Mouse (Mus musculus) neural tube, embryonic 15.5 days (tissue): ENCODE data around the gene Sar1b. TPM values are rescaled to one million over a fixed set of nuclear protein-coding genes. Genes with fewer than 3 reads are reported as not detected.

Experiments
- ATAC-seq: fragments of 200-750 bp; cut with Nextera tagmentation; 2 replicates; pipeline ENCODE4 v1.8.0; 2017; ENCODE audit warnings: mild to moderate bottlenecking, moderate TSS enrichment, moderate library complexity; ENCODE audit not compliant: low FRiP score
- H3K27ac ChIP-seq: fragments of 300-500 bp; sonication (generic); replicated peaks from 2 replicates; pipeline ENCODE4 v1.5.1; 2015; ENCODE audit warnings: mild to moderate bottlenecking, inconsistent platforms
- H3K27me3 ChIP-seq: fragments of 300-500 bp; sonication (generic); replicated peaks from 2 replicates; pipeline ENCODE4 v1.6.1; 2015; ENCODE audit warnings: inconsistent platforms
- H3K36me3 ChIP-seq: fragments of 300-500 bp; sonication (generic); 2 replicates; pipeline ENCODE4 v1.6.1; 2015; ENCODE audit warnings: inconsistent platforms
- H3K4me1 ChIP-seq: fragments of 300-500 bp; sonication (generic); 2 replicates; pipeline ENCODE4 v1.6.1; 2015; ENCODE audit warnings: inconsistent platforms
- H3K4me2 ChIP-seq: fragments of 300-500 bp; sonication (generic); 2 replicates; pipeline ENCODE4 v1.6.1; 2015; ENCODE audit warnings: inconsistent platforms, mild to moderate bottlenecking, moderate library complexity
- H3K4me3 ChIP-seq: fragments of 300-500 bp; sonication (generic); replicated peaks from 2 replicates; pipeline ENCODE4 v1.5.1; 2015; ENCODE audit warnings: mild to moderate bottlenecking, inconsistent platforms
- H3K9ac ChIP-seq: fragments of 300-500 bp; sonication (generic); replicated peaks from 2 replicates; pipeline ENCODE4 v1.6.1; 2015; ENCODE audit warnings: mild to moderate bottlenecking, inconsistent platforms
- H3K9me3 ChIP-seq: fragments of 300-500 bp; sonication (generic); replicated peaks from 2 replicates; pipeline ENCODE4 v1.6.1; 2016; ENCODE audit warnings: inconsistent platforms
- WGBS: fragments of 180-500 bp; shearing (Covaris S2); methylation state at CpG from one replicate; pipeline ENCODE4 v1.1.7; 2015; ENCODE audit warnings: mixed read lengths; 5-methylcytosine and 5-hydroxymethylcytosine counted together
- polyA plus RNA-seq: library from polyadenylated mRNA; unstranded; fragments of >200 nt; fragmentation: Nextera tagmentation; extraction: Ambion mirVana; gene quantifications from 2 replicates; pipeline ENCODE4 v1.2.1, GENCODE M21; 2015

The Sar1b gene
- polyA plus RNA-seq, 1 experiment from 2014 or later = 237 TPM

- Histone ChIP-seq H3K4me2 (no peak overlapping the region), H3K27me3 (no peaks in the 10 kb centered on the region), H3K4me1 (peaks cover 4% of the 10 kb centered on the region), H3K27ac (no peak overlapping the region), H3K36me3 (no peaks in the 10 kb centered on the region; the same call in 1 of the 2 replicates), H3K4me3 (no peak overlapping the region), H3K9ac (no peak overlapping the region), H3K9me3 (no peaks in the 10 kb centered on the region)
- no peak for ATAC-seq
- 94% methylated on average over 8 of the region's 8 CpGs for WGBS
These were observed 70.6 kb downstream of the Sar1b start for GRCm38 (mm10) chr11:51834067-51834411.

- Histone ChIP-seq H3K9me3 (no peaks in the 10 kb centered on the region), H3K36me3 (no peaks in the 10 kb centered on the region), H3K27ac (no peak overlapping the region), H3K4me1 (peaks cover 4% of the 10 kb centered on the region), H3K4me2 (no peak overlapping the region), H3K27me3 (no peaks in the 10 kb centered on the region), H3K4me3 (no peak overlapping the region), H3K9ac (no peak overlapping the region)
- no peak for ATAC-seq
- WGBS = 98% methylated on average over 12 of the region's 12 CpGs
These were observed 72.1 kb downstream of the Sar1b start for GRCm38 (mm10) chr11:51835598-51835997.

GRCm38 (mm10) chr11:51836506-51836905 is 73.0 kb downstream of the Sar1b start:
- Histone ChIP-seq H3K27me3 (no peaks in the 10 kb centered on the region), H3K4me2 (no peak overlapping the region), H3K4me3 (no peak overlapping the region), H3K9me3 (no peaks in the 10 kb centered on the region), H3K4me1 (peaks cover 4% of the 10 kb centered on the region), H3K27ac (no peak overlapping the region), H3K9ac (no peak overlapping the region), H3K36me3 (no peaks in the 10 kb centered on the region)
- WGBS = 93% methylated on average over 6 of the region's 6 CpGs
- ATAC-seq = no peak

GRCm38 (mm10) chr11:51837164-51838153 is 74.0 kb downstream of the Sar1b start:
- Histone ChIP-seq H3K27ac (no peak overlapping the region), H3K27me3 (no peaks in the 10 kb centered on the region), H3K36me3 (no peaks in the 10 kb centered on the region), H3K9ac (no peak overlapping the region), H3K4me2 (no peak overlapping the region), H3K9me3 (no peaks in the 10 kb centered on the region), H3K4me3 (no peak overlapping the region), H3K4me1 (peaks cover 3% of the 10 kb centered on the region)
- ATAC-seq = no peak
- WGBS = 79% methylated on average over 8 of the region's 8 CpGs

- no peak for ATAC-seq
- WGBS = 84% methylated on average over 2 of the region's 2 CpGs
These were observed 75.6 kb downstream of the Sar1b start for GRCm38 (mm10) chr11:51839106-51839505.

GRCm38 (mm10) chr11:51839973-51840372 is 76.5 kb downstream of the Sar1b start:
- Histone ChIP-seq H3K9ac (no peak overlapping the region), H3K27me3 (no peaks in the 10 kb centered on the region), H3K36me3 (no peaks in the 10 kb centered on the region), H3K27ac (no peak overlapping the region), H3K9me3 (no peaks in the 10 kb centered on the region), H3K4me3 (no peak overlapping the region), H3K4me1 (no peaks in the 10 kb centered on the region), H3K4me2 (no peak overlapping the region)
- 93% methylated on average over 11 of the region's 11 CpGs for WGBS
- no peak for ATAC-seq

More at GRCm38 (mm10) chr11:51839106-51839505, 75.6 kb downstream of the Sar1b start:
- H3K9ac ChIP-seq = no peak overlapping the region
- H3K27me3 ChIP-seq = no peaks in the 10 kb centered on the region
- no peaks in the 10 kb centered on the region for H3K36me3 ChIP-seq
- H3K27ac ChIP-seq = no peak overlapping the region
- H3K9me3 ChIP-seq = no peaks in the 10 kb centered on the region
- no peak overlapping the region for H3K4me2 ChIP-seq
- no peaks in the 10 kb centered on the region for H3K4me1 ChIP-seq
- H3K4me3 ChIP-seq = no peak overlapping the region

GRCm38 (mm10) chr11:51840657-51841056 is 77.2 kb downstream of the Sar1b start:
- ATAC-seq = no peak
- Histone ChIP-seq H3K4me3 (no peak overlapping the region), H3K4me2 (no peak overlapping the region), H3K4me1 (no peaks in the 10 kb centered on the region), H3K27me3 (no peaks in the 10 kb centered on the region), H3K9ac (no peak overlapping the region), H3K9me3 (no peaks in the 10 kb centered on the region), H3K27ac (no peak overlapping the region), H3K36me3 (no peaks in the 10 kb centered on the region)
- WGBS = 82% methylated on average over 9 of the region's 9 CpGs

- no peaks in the 10 kb centered on the region for H3K27me3 ChIP-seq
- no peak overlapping the region for H3K4me3 ChIP-seq
- no peaks in the 10 kb centered on the region for H3K36me3 ChIP-seq
- H3K4me2 ChIP-seq = no peak overlapping the region
- H3K9me3 ChIP-seq = no peaks in the 10 kb centered on the region
- H3K9ac ChIP-seq = no peak overlapping the region
- no peak overlapping the region for H3K27ac ChIP-seq
- H3K4me1 ChIP-seq = no peaks in the 10 kb centered on the region
- WGBS = 71% methylated on average over 9 of the region's 9 CpGs
- no peak for ATAC-seq
These were observed 77.7 kb downstream of the Sar1b start for GRCm38 (mm10) chr11:51841149-51841548.

Other genes with a start within 250 kb of the Sar1b start
- 8.1 and 10.9 TPM in 2 replicates for gene Phykpl, start 178.9 kb upstream of the Sar1b start, polyA plus RNA-seq
- gene Hnrnpab, start 156.8 kb upstream of the Sar1b start, polyA plus RNA-seq = 241 and 285 TPM in 2 replicates
- gene Nhp2, start 144.0 kb upstream of the Sar1b start, polyA plus RNA-seq = 96.3 and 117 TPM in 2 replicates
- gene Rmnd5b, start 127.8 kb upstream of the Sar1b start, polyA plus RNA-seq = 79.1 and 79.8 TPM in 2 replicates
- gene N4bp3, start 112.8 kb upstream of the Sar1b start, polyA plus RNA-seq = 30.0 and 31.9 TPM in 2 replicates
- 2.0 and 2.3 TPM in 2 replicates for gene D930048N14Rik, start 112.7 kb upstream of the Sar1b start, polyA plus RNA-seq
- gene 0610009B22Rik, start 74.8 kb upstream of the Sar1b start, polyA plus RNA-seq = 105 and 111 TPM in 2 replicates
- gene Sec24a, start 53 bp upstream of the Sar1b start, polyA plus RNA-seq = 14.7 and 16.0 TPM in 2 replicates
- 0.69 and 1.6 TPM in 2 replicates for gene Jade2, start 94.0 kb downstream of the Sar1b start, polyA plus RNA-seq
- gene Cdkn2aipnl, start 204.0 kb downstream of the Sar1b start, polyA plus RNA-seq = 124 and 129 TPM in 2 replicates
- gene Ube2b, start 237.1 kb downstream of the Sar1b start, polyA plus RNA-seq = 220 and 226 TPM in 2 replicates
- 21.1 and 27.4 TPM in 2 replicates for gene Cdkl3, start 240.5 kb downstream of the Sar1b start, polyA plus RNA-seq